Mouse (Mus musculus) A20 (cell line): ENCODE results near the gene Galntl6.

Experiments
- DNase-seq: peaks from one replicate; pipeline ENCODE4 v3.0.0-alpha.2; 2011; ENCODE audit warnings: low read depth, low spot score

Gene Galntl6

DNA sequence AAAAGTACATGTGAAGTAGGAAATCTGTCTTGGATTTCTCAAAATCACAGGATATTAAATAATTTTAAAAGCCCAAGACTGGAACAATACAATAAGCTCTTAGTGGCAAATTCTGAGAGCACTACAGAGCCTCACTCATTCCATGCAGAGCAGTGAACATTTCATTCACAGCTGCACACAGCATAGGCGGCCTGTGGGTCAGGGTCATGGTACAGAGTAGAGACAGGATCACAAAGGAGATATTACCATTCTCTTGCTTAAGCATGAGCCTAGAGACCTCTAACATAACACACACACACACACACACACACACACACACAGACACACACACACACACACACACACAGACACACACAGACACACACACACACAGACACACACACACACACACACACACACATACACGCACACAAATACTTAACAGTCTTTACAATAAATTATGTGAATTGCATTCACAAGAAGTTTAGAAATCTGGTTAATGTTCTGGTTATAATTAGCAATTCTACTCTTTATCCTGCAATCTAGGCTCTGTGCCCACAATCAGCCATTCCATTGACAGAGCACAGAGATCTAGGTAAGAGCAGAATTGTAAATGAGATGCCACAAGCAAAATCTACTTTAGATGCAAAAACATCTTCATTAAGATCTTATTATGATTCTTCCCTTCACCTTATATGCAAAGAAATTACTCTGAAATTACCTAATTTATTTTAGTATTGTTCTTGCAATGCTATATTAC is 653.7 kb downstream of the Galntl6 start:
- DNase-seq: no peak

DNA sequence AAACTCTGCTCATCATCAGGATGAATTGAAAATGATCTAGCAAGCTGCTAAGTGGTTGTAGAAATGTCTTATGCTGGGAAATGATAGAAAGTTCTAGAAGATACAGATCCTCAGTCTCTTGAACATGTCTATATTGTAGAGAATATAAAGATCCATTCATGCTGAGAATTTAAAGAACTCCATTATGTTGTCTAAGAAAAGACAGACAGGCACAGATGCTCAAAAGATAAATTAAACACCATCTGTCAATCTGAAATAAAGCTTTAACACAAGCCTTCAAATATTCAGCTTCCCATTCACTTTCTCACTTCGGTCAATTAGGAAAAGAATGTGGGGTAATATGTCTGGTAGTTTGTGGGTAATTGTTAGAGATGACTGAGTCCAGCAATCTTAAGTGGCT is 658.8 kb downstream of the Galntl6 start:
- DNase-seq: no peak

DNA sequence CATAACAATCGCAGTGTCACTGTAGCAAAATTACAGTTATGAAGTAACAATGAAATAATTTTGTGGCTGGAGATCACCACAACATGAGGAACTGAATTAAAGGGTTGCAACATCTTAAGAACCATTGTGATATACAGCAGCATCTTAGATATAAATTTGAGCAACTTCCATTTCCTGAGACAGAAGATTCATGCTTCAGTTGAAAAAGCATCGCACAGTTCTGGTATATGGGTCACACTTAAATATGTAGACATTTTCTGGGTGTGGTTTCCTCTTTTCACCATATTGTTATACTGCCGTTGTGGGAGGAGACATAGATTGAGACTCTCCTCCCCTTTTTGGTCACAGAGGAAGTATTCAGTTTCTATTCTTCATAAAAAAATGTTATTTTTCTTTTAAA is 667.6 kb downstream of the Galntl6 start:
- DNase-seq: no peak

DNA sequence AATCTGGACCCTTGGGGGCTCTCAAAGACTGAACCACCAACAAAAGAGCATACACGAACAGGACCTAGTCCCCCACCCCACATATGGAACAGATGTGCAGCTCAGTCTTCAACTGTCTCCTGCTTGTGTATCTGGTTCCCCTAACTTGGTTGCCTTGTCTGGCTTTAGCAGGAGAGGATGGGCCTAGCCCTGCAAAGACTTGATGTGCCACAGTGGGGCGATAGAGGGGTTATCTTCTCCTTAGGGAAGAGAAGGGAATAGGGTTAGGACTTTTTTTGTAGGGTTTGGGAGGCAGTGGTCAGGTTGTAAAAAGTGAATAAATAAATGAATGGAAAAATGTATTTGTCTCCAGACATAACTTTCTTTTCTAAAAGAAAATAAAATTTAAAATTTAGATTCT is 678.2 kb downstream of the Galntl6 start:
- DNase-seq: no peak

- no peak for DNase-seq
Observed at GRCm38 (mm10) chr8:58228725-58229124, 683.7 kb downstream of the Galntl6 start.

DNA sequence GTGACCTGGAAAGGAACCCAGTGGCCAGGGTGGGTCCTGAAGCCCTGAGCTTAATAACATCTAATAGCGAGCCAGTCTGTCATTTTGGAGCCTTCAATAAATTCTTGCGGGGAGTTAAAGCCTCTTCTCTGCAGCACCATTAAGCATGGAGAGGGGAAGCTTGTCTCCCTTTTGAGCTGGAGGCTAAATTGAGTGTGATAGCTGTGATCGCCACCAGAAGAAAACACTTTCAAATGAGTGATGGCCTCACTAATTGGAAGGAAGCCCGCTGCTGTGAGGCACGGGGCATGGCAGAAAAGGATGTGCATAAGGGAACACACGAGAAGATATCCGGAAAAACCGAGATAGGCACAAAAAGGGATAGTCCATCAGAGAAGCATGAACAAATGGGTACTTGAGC is 694.6 kb downstream of the Galntl6 start:
- DNase-seq: no peak

- DNase-seq: no peak
Observed at GRCm38 (mm10) chr8:58189694-58190093, 722.7 kb downstream of the Galntl6 start.

DNA sequence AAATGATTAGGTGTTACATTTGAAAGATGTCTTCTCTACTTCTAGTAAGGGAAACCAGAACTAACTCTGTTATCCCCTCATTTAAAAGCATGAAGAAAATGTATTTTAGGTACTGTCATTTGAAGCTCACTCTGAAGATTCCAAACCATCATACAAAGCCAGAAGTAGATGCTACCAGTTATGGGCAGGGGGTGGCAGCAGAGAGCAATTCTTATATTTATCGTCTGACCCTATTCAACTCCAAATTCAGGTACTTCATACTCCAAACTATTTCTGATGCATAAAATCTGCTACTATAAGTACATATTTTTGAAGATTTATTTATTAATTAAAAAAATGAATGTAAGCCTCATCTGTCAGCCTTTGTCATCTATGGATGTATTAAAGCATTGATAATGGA is 765.5 kb downstream of the Galntl6 start:
- peak; percentile 19 for DNase-seq

- no peak for DNase-seq
Observed at GRCm38 (mm10) chr8:58086733-58087132, 825.7 kb downstream of the Galntl6 start.

GRCm38 (mm10) chr8:58084931-58085330 is 827.5 kb downstream of the Galntl6 start:
- no peak for DNase-seq

DNA sequence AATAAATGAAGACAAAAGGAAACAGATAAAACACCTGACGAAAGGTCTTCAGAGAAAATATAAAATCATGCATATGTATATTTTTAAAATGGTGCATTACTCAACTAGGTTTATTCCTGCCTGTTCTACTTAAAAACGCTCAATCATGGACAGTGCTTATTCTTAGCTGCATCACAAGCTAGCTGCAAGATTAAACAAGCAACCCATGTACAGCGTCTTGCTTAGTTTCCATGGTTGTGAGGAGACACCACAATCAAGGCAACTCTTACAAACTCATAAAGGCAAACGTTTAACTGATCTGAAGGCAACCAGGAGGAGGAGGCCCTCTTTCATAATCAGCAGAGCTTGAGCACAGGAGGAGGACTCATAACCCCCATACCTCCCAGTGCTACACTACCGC is 830.7 kb downstream of the Galntl6 start:
- no peak for DNase-seq

DNA sequence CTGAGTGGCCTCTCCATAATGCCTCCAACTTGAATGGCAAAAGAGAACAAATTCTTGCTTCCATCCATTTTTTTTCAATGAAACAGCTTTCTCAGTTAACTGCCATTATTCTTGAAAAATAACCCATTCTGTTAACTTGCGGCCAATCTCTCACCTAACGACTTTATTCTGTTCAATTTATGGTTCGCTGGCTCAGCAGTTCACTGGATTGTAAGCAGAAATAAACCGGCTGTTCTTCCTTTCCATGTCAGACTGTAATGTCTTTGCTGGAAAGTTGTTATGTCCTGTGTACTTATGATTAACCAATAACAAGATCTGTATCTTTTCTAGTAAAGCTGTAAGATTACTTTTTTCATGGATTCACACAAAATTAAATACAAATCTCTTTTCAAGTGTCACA is 837.8 kb downstream of the Galntl6 start:
- no peak for DNase-seq

DNA sequence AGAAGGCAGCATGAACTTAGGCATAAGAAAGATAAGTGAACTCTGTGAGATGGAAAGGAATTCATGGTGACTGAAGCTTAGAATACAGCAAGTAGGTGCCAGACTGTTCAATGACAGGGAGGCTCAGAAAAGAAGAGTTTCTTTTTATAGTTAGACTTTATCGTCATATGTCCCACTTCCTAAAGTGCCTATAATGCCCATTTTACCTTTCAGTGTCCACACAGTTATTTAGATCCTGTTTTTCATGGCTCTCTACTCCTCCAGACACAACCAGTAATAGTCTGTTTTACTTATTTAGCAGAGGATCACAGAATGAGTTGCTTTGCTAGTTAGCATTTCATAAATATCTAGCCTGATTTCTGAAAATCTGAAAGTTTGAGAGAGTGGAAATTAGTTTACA is 838.7 kb downstream of the Galntl6 start:
- no peak for DNase-seq

DNA sequence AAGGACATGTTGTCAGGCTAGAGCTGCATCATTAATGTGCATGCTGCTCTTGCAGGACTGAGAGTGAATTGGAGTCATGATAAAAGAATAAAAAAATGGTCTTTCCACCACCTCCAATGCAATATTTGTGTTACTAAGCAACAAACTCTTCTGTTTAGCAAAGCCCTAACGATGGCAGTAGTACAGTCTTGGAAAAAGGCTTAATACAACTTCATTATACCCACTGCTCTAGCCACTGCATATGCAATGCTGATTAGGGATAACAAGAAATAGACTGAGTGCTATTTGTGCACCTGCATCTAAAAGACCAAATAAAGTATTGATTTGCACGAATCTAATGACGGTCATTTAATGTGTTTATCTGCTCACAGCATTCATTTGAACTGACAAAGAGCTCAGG is 880.2 kb downstream of the Galntl6 start:
- DNase-seq: no peak

- DNase-seq: no peak
Observed at GRCm38 (mm10) chr8:58025558-58025957, 886.9 kb downstream of the Galntl6 start.

GRCm38 (mm10) chr8:58025094-58025493 is 887.3 kb downstream of the Galntl6 start:
- no peak for DNase-seq

DNA sequence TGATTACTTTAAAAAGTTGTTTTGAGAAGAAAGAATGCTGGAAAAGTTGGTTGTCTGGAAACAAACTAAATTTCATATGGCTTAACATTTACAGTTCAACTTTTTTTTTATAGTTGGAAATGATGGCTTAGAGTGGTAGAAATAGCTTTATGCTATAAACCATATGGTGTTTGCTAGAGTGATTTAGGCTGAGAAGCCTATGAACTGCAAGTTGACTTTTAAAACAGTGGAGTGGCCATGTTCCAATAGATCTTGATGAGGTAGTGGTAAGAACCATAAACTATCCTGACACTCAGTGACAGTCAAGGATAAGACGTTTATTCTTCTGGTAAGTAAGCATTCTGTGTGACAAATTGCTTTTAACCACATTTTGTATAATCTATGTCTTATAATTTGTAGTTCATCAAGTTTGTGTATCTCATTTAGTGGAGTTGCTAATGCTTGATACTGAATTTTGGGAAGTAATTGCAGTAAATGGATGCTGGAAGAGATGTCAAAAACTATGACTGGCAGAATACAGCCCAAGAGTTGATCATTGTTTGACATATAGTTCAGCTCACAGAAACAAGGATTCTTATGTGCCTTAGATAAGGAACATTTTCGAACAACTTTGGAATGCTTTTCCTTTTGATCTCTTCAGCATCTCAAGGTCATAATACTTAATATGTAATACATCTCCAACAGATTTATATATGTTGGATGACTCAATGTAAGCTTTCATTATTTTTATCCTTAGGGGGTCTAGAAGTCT is 888.8 kb downstream of the Galntl6 start:
- DNase-seq: no peak

GRCm38 (mm10) chr8:57989428-57990171 is 922.8 kb downstream of the Galntl6 start:
- no peak for DNase-seq

DNA sequence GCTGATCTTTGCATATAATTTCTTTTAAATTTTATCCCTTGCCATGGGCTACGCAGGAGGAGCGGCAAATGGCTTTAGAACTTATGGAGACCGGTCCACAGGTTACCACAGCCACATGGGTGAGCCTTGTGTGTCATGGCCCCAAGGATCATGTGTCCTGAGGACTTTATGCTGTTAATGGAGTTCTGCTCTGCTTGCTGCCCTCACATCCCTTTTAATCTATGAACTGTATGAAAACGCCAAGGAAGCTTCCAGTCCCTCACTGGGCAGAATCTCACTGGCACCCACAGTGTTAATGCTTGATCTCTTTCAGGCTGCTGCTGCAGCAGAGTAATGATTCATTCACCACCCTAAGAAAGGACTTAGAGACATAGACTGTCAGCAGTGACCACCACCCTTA is 935.1 kb downstream of the Galntl6 start:
- no peak for DNase-seq

DNA sequence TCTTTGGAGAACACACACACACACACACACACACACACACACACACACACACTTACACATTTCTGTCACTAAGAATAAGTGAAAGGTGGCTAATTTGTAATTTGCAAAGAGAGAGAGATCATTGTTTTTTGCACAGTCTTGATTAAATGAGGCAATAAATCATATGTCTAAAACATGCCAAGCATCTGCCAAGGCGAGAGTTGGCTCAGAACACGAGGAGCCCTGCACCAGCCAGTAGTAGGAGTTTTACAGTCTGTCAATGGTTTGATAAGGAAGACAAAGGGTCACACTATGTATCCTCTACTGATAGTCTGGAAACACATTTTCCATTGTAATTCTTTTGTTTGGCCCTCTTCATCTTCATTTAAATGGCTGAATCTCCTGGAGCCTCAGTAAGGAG is 938.3 kb downstream of the Galntl6 start:
- DNase-seq: no peak

DNA sequence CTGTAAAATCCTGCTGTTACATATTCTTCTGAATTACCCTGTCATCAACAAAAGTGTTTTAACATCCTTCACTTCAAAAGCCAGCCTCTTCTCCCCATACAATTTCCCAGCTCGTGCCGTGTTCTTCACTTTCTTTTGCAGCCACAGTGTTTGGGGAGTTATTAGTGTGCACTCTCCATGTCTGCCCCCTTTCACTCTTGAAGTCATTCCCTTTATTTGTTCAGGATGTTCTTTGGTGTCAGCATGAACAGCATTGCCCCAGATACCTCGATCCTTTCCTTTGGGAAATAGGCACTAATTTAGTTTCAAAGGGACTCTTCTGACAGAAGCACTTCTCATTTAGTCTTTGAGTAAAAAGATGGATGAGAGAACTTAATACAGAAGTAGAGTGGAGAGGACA is 939.6 kb downstream of the Galntl6 start:
- no peak for DNase-seq

DNA sequence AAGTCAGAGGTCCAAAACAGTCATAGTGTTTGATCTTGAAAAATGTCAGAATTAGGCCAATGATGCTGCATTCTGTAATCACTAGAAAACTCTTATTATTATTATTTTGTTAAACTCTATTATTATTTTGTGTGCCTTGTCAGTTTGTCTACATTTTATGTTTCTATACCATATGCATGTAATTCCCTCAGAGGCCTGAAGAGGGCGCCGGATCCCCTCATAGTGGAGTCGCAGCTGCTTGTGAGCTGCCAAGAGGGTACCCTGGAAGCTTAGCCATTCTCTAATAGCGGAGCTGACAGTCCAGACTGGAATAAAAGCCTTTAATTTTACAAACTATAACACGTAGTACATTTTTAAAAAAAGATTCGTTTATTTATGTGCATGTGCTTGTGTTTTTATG is 945.8 kb downstream of the Galntl6 start:
- peak; percentile 22 for DNase-seq

GRCm38 (mm10) chr8:57965508-57965907 is 946.9 kb downstream of the Galntl6 start:
- DNase-seq: no peak
